Mouse (Mus musculus) neural tube, embryonic 11.5 days (tissue): ENCODE measurements around the gene Gm17387. TPM values are rescaled to one million over a fixed set of nuclear protein-coding genes. Genes with fewer than 3 reads are reported as not detected.

ENCODE experiments used
- ATAC-seq: fragments of 200-750 bp; cut with Nextera tagmentation; 2 replicates; pipeline ENCODE4 v1.8.0; 2017; ENCODE audit warnings: moderate number of reproducible peaks, mild to moderate bottlenecking, moderate TSS enrichment, moderate library complexity; ENCODE audit not compliant: insufficient read depth, low FRiP score, low TSS enrichment
- DNase-seq: peaks from one replicate; pipeline ENCODE4 v3.0.0-alpha.2; 2015; ENCODE audit warnings: low spot score
- H3K27ac ChIP-seq: fragments of 300-500 bp; sonication (generic); 2 replicates; pipeline ENCODE4 v1.5.1; 2014; ENCODE audit warnings: low read depth, mild to moderate bottlenecking, low read length
- H3K27me3 ChIP-seq: fragments of 300-500 bp; sonication (generic); 2 replicates; pipeline ENCODE4 v1.6.1; 2014; ENCODE audit warnings: mild to moderate bottlenecking, low read length, mixed read lengths; ENCODE audit not compliant: control insufficient read depth, insufficient read depth
- H3K36me3 ChIP-seq: fragments of 300-500 bp; sonication (generic); 2 replicates; pipeline ENCODE4 v1.6.1; 2014; ENCODE audit warnings: mild to moderate bottlenecking, low read length, moderate library complexity, mixed read lengths; ENCODE audit not compliant: control insufficient read depth, insufficient read depth
- H3K4me1 ChIP-seq: fragments of 300-500 bp; sonication (generic); 2 replicates; pipeline ENCODE4 v1.6.1; 2014; ENCODE audit warnings: low read length, mixed read lengths; ENCODE audit not compliant: control insufficient read depth, insufficient read depth
- H3K4me2 ChIP-seq: fragments of 300-500 bp; sonication (generic); 2 replicates; pipeline ENCODE4 v1.6.1; 2014; ENCODE audit warnings: low read depth, mild to moderate bottlenecking, moderate library complexity
- H3K4me3 ChIP-seq: fragments of 300-500 bp; sonication (generic); 2 replicates; pipeline ENCODE4 v1.5.1; 2014; ENCODE audit warnings: low read depth, low read length
- H3K9ac ChIP-seq: fragments of 300-500 bp; sonication (generic); 2 replicates; pipeline ENCODE4 v1.6.1; 2014; ENCODE audit warnings: mild to moderate bottlenecking, low read length
- H3K9me3 ChIP-seq: fragments of 300-500 bp; sonication (generic); 2 replicates; pipeline ENCODE4 v1.6.1; 2016; ENCODE audit warnings: low read length; ENCODE audit not compliant: control insufficient read depth
- WGBS: fragments of 180-500 bp; shearing (Covaris S2); extraction: QIAGEN DNeasy Blood & Tissue Kit; methylation state at CpG from one replicate; pipeline ENCODE4 v1.1.7; 2014; 5-methylcytosine and 5-hydroxymethylcytosine counted together
- polyA plus RNA-seq: library from polyadenylated mRNA; unstranded; fragments of >200 nt; fragmentation: Nextera tagmentation; extraction: Ambion mirVana; gene quantifications from 2 replicates; pipeline ENCODE4 v1.2.1, GENCODE M21; 2014

Gm17387 gene
- polyA plus RNA-seq, 1 experiment from 2014 or later = not detected

DNA sequence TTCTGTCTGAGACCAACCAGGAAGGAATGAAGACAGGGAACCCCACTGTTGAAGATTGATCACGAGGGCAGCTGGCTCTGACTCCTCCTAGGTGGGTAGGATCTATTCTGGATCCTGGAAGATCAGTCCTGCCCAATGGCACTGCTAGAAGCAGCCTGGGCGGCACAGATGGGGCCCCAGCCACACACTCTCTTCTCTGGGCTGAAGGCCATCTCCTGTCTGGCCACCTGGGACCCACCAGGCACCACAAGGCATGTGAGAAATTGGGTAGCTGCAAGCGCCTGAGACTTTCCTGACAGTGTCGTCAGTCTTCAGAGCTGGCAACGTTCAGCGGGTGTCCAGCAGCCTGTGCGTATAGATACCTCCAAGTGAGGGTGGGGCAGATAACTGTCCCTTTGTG, 33.6 kb downstream of the Gm17387 start:
- WGBS = 84% methylated on average over 7 of the region's 7 CpGs
- H3K27me3 ChIP-seq = no peaks in the 10 kb centered on the region
- no peak overlapping the region for H3K4me3 ChIP-seq
- ATAC-seq (no peak), DNase-seq (no peak)
- H3K4me1 ChIP-seq = peaks cover 12% of the 10 kb centered on the region
- no peaks in the 10 kb centered on the region for H3K9me3 ChIP-seq
- H3K4me2 ChIP-seq = no peak overlapping the region
- peak overlapping the region; percentile 19 for H3K9ac ChIP-seq
- no peak overlapping the region for H3K27ac ChIP-seq
- peaks cover 7% of the 10 kb centered on the region; the same call in 1 of the 2 replicates for H3K36me3 ChIP-seq

- ATAC-seq (no peak), DNase-seq (no peak)
- Histone ChIP-seq H3K4me2 (no peak overlapping the region), H3K4me1 (peaks cover 12% of the 10 kb centered on the region), H3K9ac (no peak overlapping the region), H3K36me3 (peaks cover 14% of the 10 kb centered on the region), H3K4me3 (no peak overlapping the region), H3K27ac (no peak overlapping the region), H3K27me3 (no peaks in the 10 kb centered on the region), H3K9me3 (no peaks in the 10 kb centered on the region)
- WGBS = 87% methylated on average over 3 of the region's 3 CpGs
Measured at GRCm38 (mm10) chr7:141063353-141063752, 34.4 kb downstream of the Gm17387 start.

DNA sequence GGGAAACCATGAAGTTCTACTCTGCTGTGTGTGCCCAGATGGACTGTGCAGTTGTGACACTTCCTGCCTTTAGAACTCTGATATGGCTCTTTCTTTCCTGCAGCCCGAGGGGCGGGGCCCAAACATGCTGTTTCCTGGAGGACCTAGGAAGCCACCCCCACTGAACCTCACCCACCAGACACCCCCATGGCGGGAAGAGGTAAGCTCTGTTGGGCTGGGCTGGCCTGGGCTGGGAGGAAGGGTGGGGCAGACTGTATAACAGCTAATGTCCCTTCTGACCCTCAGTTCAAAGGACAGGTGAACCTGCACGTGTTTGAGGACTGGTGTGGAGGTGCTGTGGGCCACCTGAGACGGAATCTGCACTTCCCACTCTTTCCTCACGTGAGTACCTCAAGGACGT, 35.2 kb downstream of the Gm17387 start:
- peaks cover 14% of the 10 kb centered on the region for H3K36me3 ChIP-seq
- no peak overlapping the region for H3K4me3 ChIP-seq
- WGBS = 94% methylated on average over 7 of the region's 7 CpGs

DNA sequence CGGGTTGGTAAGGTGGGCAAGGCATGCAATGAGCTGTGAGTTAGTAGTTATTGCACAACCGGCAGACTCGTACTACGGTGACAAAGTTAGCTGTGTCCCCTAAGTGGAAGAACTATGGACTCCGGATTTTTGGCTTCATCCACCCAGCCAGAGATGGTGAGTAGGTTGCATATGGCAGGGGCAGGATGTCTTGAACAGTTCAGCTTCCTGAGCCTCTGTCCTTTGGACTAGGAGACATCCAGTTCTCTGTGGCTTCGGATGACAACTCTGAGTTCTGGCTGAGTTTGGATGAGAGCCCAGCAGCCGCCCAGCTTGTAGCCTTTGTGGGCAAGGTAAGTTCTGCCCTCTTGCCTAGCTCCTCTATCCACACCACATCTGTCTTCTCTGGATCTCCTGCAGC, 35.6 kb downstream of the Gm17387 start:
- ATAC-seq (no peak), DNase-seq (no peak)
- no peak overlapping the region for H3K4me2 ChIP-seq
- 96% methylated on average over 7 of the region's 7 CpGs for WGBS
- H3K4me1 ChIP-seq = peaks cover 12% of the 10 kb centered on the region
- no peak overlapping the region for H3K9ac ChIP-seq
- H3K9me3 ChIP-seq = no peaks in the 10 kb centered on the region
- peaks cover 14% of the 10 kb centered on the region for H3K36me3 ChIP-seq
- no peaks in the 10 kb centered on the region for H3K27me3 ChIP-seq
- H3K27ac ChIP-seq = no peak overlapping the region
- no peak overlapping the region for H3K4me3 ChIP-seq

More for the DNA sequence above, 35.2 kb downstream of the Gm17387 start:
- peaks cover 12% of the 10 kb centered on the region for H3K4me1 ChIP-seq
- H3K9me3 ChIP-seq = no peaks in the 10 kb centered on the region
- no peaks in the 10 kb centered on the region for H3K27me3 ChIP-seq
- no peak overlapping the region for H3K9ac ChIP-seq
- DNase-seq = no peak
- ATAC-seq = no peak
- no peak overlapping the region for H3K4me2 ChIP-seq
- H3K27ac ChIP-seq = no peak overlapping the region

DNA sequence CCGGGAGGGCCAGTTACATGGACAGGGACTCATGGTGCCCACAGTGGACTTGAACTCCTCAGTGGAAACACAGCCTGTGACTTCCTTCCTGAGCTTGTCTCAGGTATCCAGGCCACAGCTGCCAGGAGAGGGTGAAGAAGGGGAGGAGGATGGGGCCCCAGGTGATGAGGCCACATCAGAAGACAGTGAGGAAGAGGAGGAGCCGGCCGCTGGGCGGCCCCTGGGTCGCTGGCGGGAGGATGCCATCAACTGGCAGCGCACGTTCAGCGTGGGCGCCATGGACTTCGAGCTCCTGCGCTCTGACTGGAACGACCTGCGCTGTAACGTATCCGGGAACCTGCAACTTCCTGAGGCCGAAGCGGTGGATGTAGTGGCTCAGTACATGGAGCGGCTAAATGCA, 39.4 kb downstream of the Gm17387 start:
- Histone ChIP-seq H3K27ac (no peak overlapping the region), H3K9me3 (no peaks in the 10 kb centered on the region), H3K9ac (no peak overlapping the region), H3K4me3 (no peak overlapping the region), H3K27me3 (peaks cover 17% of the 10 kb centered on the region), H3K4me2 (no peak overlapping the region), H3K4me1 (no peaks in the 10 kb centered on the region), H3K36me3 (peaks cover 14% of the 10 kb centered on the region)
- DNase-seq = no peak
- WGBS = 69% methylated on average over 19 of the region's 19 CpGs
- no peak for ATAC-seq

GRCm38 (mm10) chr7:141070058-141070862, 41.3 kb downstream of the Gm17387 start:
- Histone ChIP-seq H3K27ac (0 out of 2 replicates have a peak overlapping the region, but pooled peaks have one; percentile 6), H3K27me3 (peaks cover 17% of the 10 kb centered on the region), H3K4me2 (peak overlapping the region; percentile 63), H3K4me3 (peak overlapping the region; percentile 23), H3K9me3 (no peaks in the 10 kb centered on the region), H3K36me3 (peaks cover 7% of the 10 kb centered on the region; the same call in 1 of the 2 replicates), H3K9ac (peak overlapping the region; percentile 54), H3K4me1 (no peaks in the 10 kb centered on the region)
- under 1% methylated on average over 51 of the region's 51 CpGs for WGBS
- DNase-seq (peak; percentile 85), ATAC-seq (peak; percentile 22)

- ATAC-seq (no peak), DNase-seq (no peak)
- H3K9ac ChIP-seq = no peak overlapping the region
- H3K36me3 ChIP-seq = peaks cover 7% of the 10 kb centered on the region; the same call in 1 of the 2 replicates
- H3K4me3 ChIP-seq = no peak overlapping the region
- H3K27me3 ChIP-seq = peaks cover 17% of the 10 kb centered on the region
- H3K4me1 ChIP-seq = no peaks in the 10 kb centered on the region
- 33% methylated on average over 23 of the region's 23 CpGs for WGBS
- H3K4me2 ChIP-seq = no peak overlapping the region
- no peaks in the 10 kb centered on the region for H3K9me3 ChIP-seq
- H3K27ac ChIP-seq = no peak overlapping the region
Measured at GRCm38 (mm10) chr7:141072017-141072745, 43.2 kb downstream of the Gm17387 start.

DNA sequence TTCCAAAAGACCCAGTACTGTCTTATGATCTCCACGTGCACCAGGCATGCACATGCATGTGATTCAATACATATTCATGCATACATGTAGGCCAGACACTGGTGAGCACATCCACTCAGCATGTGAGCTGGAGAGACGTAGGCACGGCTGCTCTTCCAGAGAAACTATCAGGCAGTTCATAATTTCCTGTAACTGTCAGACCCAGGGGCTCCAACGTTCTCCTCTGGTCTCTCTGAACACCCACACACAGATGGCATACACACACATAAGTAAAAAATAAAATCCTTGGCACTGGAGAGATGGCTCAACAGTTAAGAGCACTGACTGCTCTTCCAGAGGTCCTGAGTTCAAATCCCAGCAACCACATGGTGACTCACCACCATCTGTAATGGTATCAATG, 44.9 kb downstream of the Gm17387 start:
- DNase-seq = no peak
- H3K27me3 ChIP-seq = peaks cover 17% of the 10 kb centered on the region
- H3K27ac ChIP-seq = no peak overlapping the region
- 87% methylated on average over 4 of the region's 4 CpGs for WGBS
- H3K36me3 ChIP-seq = no peaks in the 10 kb centered on the region
- H3K4me3 ChIP-seq = no peak overlapping the region
- H3K4me1 ChIP-seq = no peaks in the 10 kb centered on the region
- H3K4me2 ChIP-seq = no peak overlapping the region
- H3K9me3 ChIP-seq = no peaks in the 10 kb centered on the region
- no peak overlapping the region for H3K9ac ChIP-seq
- ATAC-seq = no peak
